Mouse (Mus musculus) forebrain, embryonic 10.5 days (tissue): ENCODE data around the gene Sh3tc1. TPM values are rescaled to one million over a fixed set of nuclear protein-coding genes. Genes with fewer than 3 reads are reported as not detected.

ENCODE experiments used
- DNase-seq: peaks from one replicate; pipeline ENCODE4 v3.0.0-alpha.2; 2017; ENCODE audit warnings: low spot score; ENCODE audit errors: extremely low spot score
- H3K27ac ChIP-seq: fragments of 300-500 bp; sonication (generic); 2 replicates; pipeline ENCODE4 v1.5.1; 2016; ENCODE audit warnings: mild to moderate bottlenecking
- H3K27me3 ChIP-seq: fragments of 300-500 bp; sonication (generic); 2 replicates; pipeline ENCODE4 v1.6.1; 2016; ENCODE audit warnings: mild to moderate bottlenecking; ENCODE audit not compliant: poor library complexity, severe bottlenecking
- H3K36me3 ChIP-seq: fragments of 300-500 bp; sonication (generic); replicated peaks from 2 replicates; pipeline ENCODE4 v1.6.1; 2016; ENCODE audit warnings: mild to moderate bottlenecking, moderate library complexity
- H3K4me1 ChIP-seq: fragments of 300-500 bp; sonication (generic); 2 replicates; pipeline ENCODE4 v1.6.1; 2016
- H3K4me3 ChIP-seq: fragments of 300-500 bp; sonication (generic); 2 replicates; pipeline ENCODE4 v1.5.1; 2016; ENCODE audit warnings: mild to moderate bottlenecking, moderate library complexity
- H3K9me3 ChIP-seq: fragments of 300-500 bp; sonication (generic); 2 replicates; pipeline ENCODE4 v1.6.1; 2016; ENCODE audit warnings: mild to moderate bottlenecking, moderate library complexity
- WGBS: fragments of 180-500 bp; shearing (Covaris S2); methylation state at CpG from one replicate; pipeline ENCODE4 v1.1.7; 2016; 5-methylcytosine and 5-hydroxymethylcytosine counted together
- polyA plus RNA-seq: library from polyadenylated mRNA; unstranded; fragments of >200 nt; fragmentation: Nextera tagmentation; extraction: Ambion mirVana; gene quantifications from 2 replicates; pipeline ENCODE4 v1.2.1, GENCODE M21; 2016

The Sh3tc1 gene
- polyA plus RNA-seq, 1 experiment from 2014 or later: 4.5 TPM

- WGBS: 88% methylated on average over 9 of the region's 9 CpGs
- Histone ChIP-seq H3K4me1 (peaks cover 4% of the 10 kb centered on the region; the same call in 1 of the 2 replicates), H3K27me3 (no peaks in the 10 kb centered on the region), H3K27ac (no peak overlapping the region), H3K4me3 (no peak overlapping the region), H3K9me3 (no peaks in the 10 kb centered on the region), H3K36me3 (no peaks in the 10 kb centered on the region)
- DNase-seq: no peak
These were observed 77.7 kb downstream of the Sh3tc1 start for GRCm38 (mm10) chr5:35662021-35662545.

- Histone ChIP-seq H3K36me3 (no peaks in the 10 kb centered on the region), H3K4me1 (peaks cover 4% of the 10 kb centered on the region; the same call in 1 of the 2 replicates), H3K27me3 (no peaks in the 10 kb centered on the region), H3K27ac (no peak overlapping the region), H3K9me3 (no peaks in the 10 kb centered on the region), H3K4me3 (no peak overlapping the region)
- DNase-seq: no peak
- WGBS: 86% methylated on average over 6 of the region's 6 CpGs
These were observed 78.6 kb downstream of the Sh3tc1 start for GRCm38 (mm10) chr5:35661210-35661609.

- no peaks in the 10 kb centered on the region for H3K9me3 ChIP-seq
- H3K4me1 ChIP-seq: peaks cover 4% of the 10 kb centered on the region; the same call in 1 of the 2 replicates
- H3K27me3 ChIP-seq: no peaks in the 10 kb centered on the region
- no peak overlapping the region for H3K27ac ChIP-seq
- no peaks in the 10 kb centered on the region for H3K36me3 ChIP-seq
- no peak for DNase-seq
- WGBS: 77% methylated on average over 3 of the region's 3 CpGs
- no peak overlapping the region for H3K4me3 ChIP-seq
These were observed 80.3 kb downstream of the Sh3tc1 start for GRCm38 (mm10) chr5:35659503-35659902.

- no peak overlapping the region for H3K4me3 ChIP-seq
- DNase-seq: no peak
- H3K36me3 ChIP-seq: no peaks in the 10 kb centered on the region
- no peaks in the 10 kb centered on the region for H3K9me3 ChIP-seq
- no peak overlapping the region for H3K27ac ChIP-seq
- peaks cover 8% of the 10 kb centered on the region; the same call in 1 of the 2 replicates for H3K4me1 ChIP-seq
- WGBS: 88% methylated on average over 10 of the region's 10 CpGs
- H3K27me3 ChIP-seq: no peaks in the 10 kb centered on the region
These were observed 83.9 kb downstream of the Sh3tc1 start for GRCm38 (mm10) chr5:35655753-35656485.

GRCm38 (mm10) chr5:35653743-35654395, 85.9 kb downstream of the Sh3tc1 start:
- H3K4me1 ChIP-seq: peaks cover 4% of the 10 kb centered on the region; the same call in 1 of the 2 replicates
- H3K27ac ChIP-seq: no peak overlapping the region
- no peaks in the 10 kb centered on the region for H3K27me3 ChIP-seq
- H3K9me3 ChIP-seq: no peaks in the 10 kb centered on the region
- 75% methylated on average over 9 of the region's 9 CpGs for WGBS
- H3K36me3 ChIP-seq: no peaks in the 10 kb centered on the region
- DNase-seq: no peak
- no peak overlapping the region for H3K4me3 ChIP-seq

- Histone ChIP-seq H3K4me3 (no peak overlapping the region), H3K27me3 (no peaks in the 10 kb centered on the region), H3K4me1 (peaks cover 4% of the 10 kb centered on the region; the same call in 1 of the 2 replicates), H3K9me3 (no peaks in the 10 kb centered on the region), H3K36me3 (no peaks in the 10 kb centered on the region), H3K27ac (no peak overlapping the region)
- DNase-seq: no peak
- WGBS: 90% methylated on average over 13 of the region's 13 CpGs
These were observed 86.9 kb downstream of the Sh3tc1 start for GRCm38 (mm10) chr5:35652872-35653271.

GRCm38 (mm10) chr5:35652319-35652718, 87.5 kb downstream of the Sh3tc1 start:
- DNase-seq: no peak
- no peak overlapping the region for H3K27ac ChIP-seq
- H3K4me3 ChIP-seq: no peak overlapping the region
- H3K36me3 ChIP-seq: no peaks in the 10 kb centered on the region
- peaks cover 4% of the 10 kb centered on the region; the same call in 1 of the 2 replicates for H3K4me1 ChIP-seq
- 81% methylated on average over 3 of the region's 3 CpGs for WGBS
- H3K9me3 ChIP-seq: no peaks in the 10 kb centered on the region
- H3K27me3 ChIP-seq: no peaks in the 10 kb centered on the region

- peaks cover 6% of the 10 kb centered on the region; the same call in 1 of the 2 replicates for H3K4me1 ChIP-seq
- H3K4me3 ChIP-seq: no peak overlapping the region
- DNase-seq: no peak
- H3K27ac ChIP-seq: no peak overlapping the region
- no peaks in the 10 kb centered on the region for H3K27me3 ChIP-seq
- WGBS: 66% methylated on average over 2 of the region's 2 CpGs
- H3K9me3 ChIP-seq: no peaks in the 10 kb centered on the region
- no peaks in the 10 kb centered on the region for H3K36me3 ChIP-seq
These were observed 91.6 kb downstream of the Sh3tc1 start for GRCm38 (mm10) chr5:35648230-35648629.

- H3K36me3 ChIP-seq: no peaks in the 10 kb centered on the region
- no peaks in the 10 kb centered on the region for H3K27me3 ChIP-seq
- H3K4me3 ChIP-seq: no peak overlapping the region
- peaks cover 6% of the 10 kb centered on the region; the same call in 1 of the 2 replicates for H3K4me1 ChIP-seq
- WGBS: 82% methylated on average over 4 of the region's 4 CpGs
- no peak for DNase-seq
- no peaks in the 10 kb centered on the region for H3K9me3 ChIP-seq
- no peak overlapping the region for H3K27ac ChIP-seq
These were observed 92.2 kb downstream of the Sh3tc1 start for GRCm38 (mm10) chr5:35647562-35647961.

Other genes with a start within 250 kb of the Sh3tc1 start
- 4.6 and 5.3 TPM in 2 replicates for gene Cpz, start 214.3 kb downstream of the Sh3tc1 start, polyA plus RNA-seq
- gene Trmt44, start 164.9 kb downstream of the Sh3tc1 start, polyA plus RNA-seq: 9.2 and 10.0 TPM in 2 replicates
- 10.3 and 10.8 TPM in 2 replicates for gene Acox3, start 156.9 kb downstream of the Sh3tc1 start, polyA plus RNA-seq
- gene Htra3, start 60.2 kb downstream of the Sh3tc1 start, polyA plus RNA-seq: 3.1 and 3.6 TPM in 2 replicates
- 0.49 TPM in 1 of 2 replicates, not detected in the other for gene Ablim2, start 17.9 kb upstream of the Sh3tc1 start, polyA plus RNA-seq
- 12.8 and 14.3 TPM in 2 replicates for gene Afap1, start 153.3 kb upstream of the Sh3tc1 start, polyA plus RNA-seq